Mouse (Mus musculus): ENCODE results near the gene Bmp4.

- no peak for TF ChIP-seq E2F4 (IDR thresholded peaks at IDR 0.05; ENCODE audit: insufficient read depth)
- no peak for TF ChIP-seq POLR2A (IDR thresholded peaks at IDR 0.05; ENCODE audit: insufficient read length, low read depth)
- TF ChIP-seq MAX (IDR thresholded peaks at IDR 0.05; ENCODE audit: low read depth): no peak
- no peak for TF ChIP-seq POLR2AphosphoS2 (IDR thresholded peaks at IDR 0.05; ENCODE audit: insufficient read length, low read depth)
Observed at GRCm38 (mm10) chr14:46384946-46385691, 5.3 kb downstream of the Bmp4 start.
